16 mouse cellular contexts compared by ENCODE assay signal in the genomic region with DNA sequence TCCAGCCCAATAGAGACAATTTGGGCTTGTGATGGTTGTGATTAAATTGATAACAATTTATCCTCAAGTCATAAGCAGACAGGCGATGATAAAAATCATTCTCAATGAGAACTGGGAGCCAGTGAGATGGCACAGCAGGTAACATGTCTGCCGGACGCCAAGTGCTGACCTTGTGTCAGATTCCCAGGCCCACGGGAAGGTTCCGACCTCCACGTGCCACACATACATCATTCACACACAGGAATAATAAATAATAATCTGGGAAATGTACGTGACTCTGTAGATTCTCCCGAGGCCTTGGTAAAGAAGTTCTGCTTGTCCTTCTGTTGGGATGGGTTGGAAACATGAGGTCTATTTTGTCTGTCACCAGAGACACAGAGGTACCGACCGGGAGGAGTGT.
"Had no signal": no experiment of that assay in that cellular context is flagged by ENCODE, and none has a peak within 500 bp of the region (broad histone marks: within the 10 kb centered on the region; RNA-seq: fewer than 3 reads in every experiment).

No protein-coding gene starts in this region.

- H3K27ac ChIP-seq: heart, embryonic 13.5 days; heart, embryonic 15.5 days; hindbrain, embryonic 10.5 days; hindbrain, embryonic 12.5 days; hindbrain, embryonic 13.5 days; hindbrain, embryonic 14.5 days; hindbrain, embryonic 15.5 days; hindbrain, postnatal 0 days; intestine, embryonic 15.5 days; kidney, embryonic 15.5 days; kidney, postnatal 0 days; layer of hippocampus, adult 2 months had no signal

- H3K4me1 ChIP-seq: heart, embryonic 12.5 days; heart, embryonic 13.5 days; heart, embryonic 15.5 days; hindbrain, embryonic 10.5 days; hindbrain, embryonic 12.5 days; hindbrain, embryonic 13.5 days; hindbrain, embryonic 15.5 days; intestine, embryonic 15.5 days had no signal

- H3K9ac ChIP-seq: heart, embryonic 12.5 days; heart, embryonic 13.5 days; heart, embryonic 15.5 days; hindbrain, embryonic 12.5 days; hindbrain, embryonic 13.5 days; hindbrain, embryonic 14.5 days; hindbrain, embryonic 15.5 days; intestine, embryonic 15.5 days; kidney, embryonic 15.5 days had no signal

- H3K27me3 ChIP-seq: heart, embryonic 12.5 days; heart, embryonic 13.5 days; heart, embryonic 15.5 days; hindbrain, embryonic 12.5 days; hindbrain, embryonic 13.5 days; hindbrain, embryonic 15.5 days; intestine, embryonic 15.5 days; kidney, embryonic 15.5 days had no signal

- H3K9me3 ChIP-seq: heart, embryonic 12.5 days; heart, embryonic 13.5 days; heart, embryonic 15.5 days; hindbrain, embryonic 10.5 days; hindbrain, embryonic 12.5 days; hindbrain, embryonic 13.5 days; hindbrain, embryonic 15.5 days; intestine, embryonic 15.5 days; kidney, embryonic 15.5 days had no signal

- ATAC-seq: intestine, postnatal 0 days had no signal

- H3K4me2 ChIP-seq: heart, embryonic 11.5 days; heart, embryonic 12.5 days; heart, embryonic 13.5 days; heart, embryonic 15.5 days; hindbrain, embryonic 12.5 days; hindbrain, embryonic 13.5 days; hindbrain, embryonic 14.5 days; hindbrain, embryonic 15.5 days; intestine, embryonic 15.5 days; kidney, embryonic 15.5 days had no signal

- DNase-seq: layer of hippocampus, adult 9-11 months had no signal

- H3K4me3 ChIP-seq: heart, embryonic 12.5 days; heart, embryonic 13.5 days; heart, embryonic 15.5 days; hindbrain, embryonic 10.5 days; hindbrain, embryonic 12.5 days; hindbrain, embryonic 13.5 days; hindbrain, embryonic 15.5 days; intestine, embryonic 15.5 days; kidney, embryonic 15.5 days; layer of hippocampus, adult 2 months had no signal
